Mouse (Mus musculus) C2C12 (cell line): ENCODE data around the gene Retreg3. TPM values are rescaled to one million over a fixed set of nuclear protein-coding genes. Genes with fewer than 3 reads are reported as not detected.

Experiments
- H3K27me3 ChIP-seq: one replicate; pipeline ENCODE4 v1.6.1; 2011; ENCODE audit not compliant: control insufficient read depth, insufficient read depth, insufficient read length
- H3K36me3 ChIP-seq: one replicate; pipeline ENCODE4 v1.6.1; 2011; ENCODE audit not compliant: control insufficient read depth, insufficient read depth
- H3K4me3 ChIP-seq: one replicate; pipeline ENCODE4 v1.5.1; 2011; ENCODE audit warnings: mild to moderate bottlenecking, control low read depth; ENCODE audit not compliant: poor library complexity, insufficient read depth, severe bottlenecking
- H3K79me2 ChIP-seq: one replicate; pipeline ENCODE4 v1.6.1; 2011; ENCODE audit not compliant: control insufficient read depth, insufficient read depth
- H3K79me3 ChIP-seq: one replicate; pipeline ENCODE4 v1.6.1; 2011; ENCODE audit warnings: low read depth, control low read depth
- H3ac ChIP-seq: one replicate; pipeline ENCODE3; 2011; ENCODE audit warnings: low read depth; ENCODE audit not compliant: control insufficient read depth, insufficient read length
- CEBPB ChIP-seq: IDR thresholded peaks from one replicate; pipeline ENCODE4 v1.6.1; 2011; ENCODE audit warnings: low read depth, mild to moderate bottlenecking, control low read depth, moderate library complexity
- CTCF ChIP-seq: IDR thresholded peaks from one replicate; pipeline ENCODE4 v1.5.1; 2011; ENCODE audit not compliant: control insufficient read depth, insufficient read depth, insufficient read length
- FOSL1 ChIP-seq: IDR thresholded peaks from one replicate; pipeline ENCODE4 v1.8.0; 2011; ENCODE audit warnings: mild to moderate bottlenecking, low read length; ENCODE audit not compliant: poor library complexity, insufficient read depth, severe bottlenecking
- MAX ChIP-seq: IDR thresholded peaks from one replicate; pipeline ENCODE4 v1.6.1; 2011; ENCODE audit warnings: mild to moderate bottlenecking, control low read depth
- MYOD1 ChIP-seq: IDR thresholded peaks from one replicate; pipeline ENCODE4 v1.6.1; 2011; ENCODE audit warnings: low read depth; ENCODE audit not compliant: control insufficient read depth, insufficient read length
- MYOG ChIP-seq: IDR thresholded peaks from one replicate; pipeline ENCODE4 v1.6.1; 2011; ENCODE audit not compliant: control insufficient read depth, insufficient read length; ENCODE audit errors: extremely low read depth
- USF1 ChIP-seq: IDR thresholded peaks from one replicate; pipeline ENCODE4 v1.6.1; 2011; ENCODE audit warnings: low read depth, mild to moderate bottlenecking, control low read depth, moderate library complexity
- polyA plus RNA-seq: library from polyadenylated mRNA; unstranded; fragments of >200 nt; fragmentation: generic; extraction: Trizol; gene quantifications from one replicate; pipeline ENCODE4 v1.2.1, GENCODE M21; 2012; ENCODE audit warnings: missing spikeins

Retreg3 gene
- polyA plus RNA-seq, 1 experiment = 25.7 TPM

- peak within 1 kb of the TSS; percentile 80 for H3K4me3 ChIP-seq
- peaks cover 31% of the 10 kb centered on the region for H3K79me2 ChIP-seq
- peaks cover 41% of the 10 kb centered on the region for H3K36me3 ChIP-seq
- no peak for TF ChIP-seq MYOG
- TF ChIP-seq MYOD1 = no peak
- no peak for TF ChIP-seq CTCF
- peak; percentile 98 for TF ChIP-seq USF1
- peaks cover 8% of the 10 kb centered on the region for H3K79me3 ChIP-seq
- H3K27me3 ChIP-seq = no peaks in the 10 kb centered on the region
- H3ac ChIP-seq = peak within 1 kb of the TSS; percentile 87
Observed at GRCm38 (mm10) chr11:101086756-101087681, 32.7 kb downstream of the Retreg3 start, which contains the start of gene Mlx. Mlx (plus strand) TSS chr11:101087277.

GRCm38 (mm10) chr11:101086323-101086674, 33.4 kb downstream of the Retreg3 start:
- Histone ChIP-seq H3K79me3 (peaks cover 8% of the 10 kb centered on the region), H3K36me3 (peaks cover 34% of the 10 kb centered on the region), H3K4me3 (no peak overlapping the region), H3ac (no peak overlapping the region), H3K79me2 (peaks cover 31% of the 10 kb centered on the region), H3K27me3 (no peaks in the 10 kb centered on the region)
- TF ChIP-seq MYOG = no peak
- no peak for TF ChIP-seq CEBPB
- no peak for TF ChIP-seq USF1
- no peak for TF ChIP-seq MYOD1
- no peak for TF ChIP-seq FOSL1
- TF ChIP-seq CTCF = no peak
- no peak for TF ChIP-seq MAX

GRCm38 (mm10) chr11:101085617-101086322, 33.9 kb downstream of the Retreg3 start:
- H3K79me2 ChIP-seq = peaks cover 31% of the 10 kb centered on the region
- peaks cover 28% of the 10 kb centered on the region for H3K36me3 ChIP-seq
- no peak overlapping the region for H3ac ChIP-seq
- peaks cover 8% of the 10 kb centered on the region for H3K79me3 ChIP-seq
- no peak overlapping the region for H3K4me3 ChIP-seq
- TF ChIP-seq MYOG (no peak), CTCF (no peak), CEBPB (no peak), USF1 (no peak), FOSL1 (no peak), MAX (no peak), MYOD1 (no peak)
- H3K27me3 ChIP-seq = no peaks in the 10 kb centered on the region

GRCm38 (mm10) chr11:101084811-101085210, 34.9 kb downstream of the Retreg3 start:
- Histone ChIP-seq H3K79me3 (peaks cover 8% of the 10 kb centered on the region), H3K27me3 (no peaks in the 10 kb centered on the region), H3K4me3 (no peak overlapping the region), H3K36me3 (peaks cover 19% of the 10 kb centered on the region), H3K79me2 (peaks cover 31% of the 10 kb centered on the region), H3ac (no peak overlapping the region)
- TF ChIP-seq MYOG = no peak
- no peak for TF ChIP-seq MAX
- TF ChIP-seq CTCF = no peak

- H3ac ChIP-seq = no peak overlapping the region
- H3K79me3 ChIP-seq = peaks cover 8% of the 10 kb centered on the region
- H3K36me3 ChIP-seq = peaks cover 13% of the 10 kb centered on the region
- H3K4me3 ChIP-seq = no peak overlapping the region
- no peak for TF ChIP-seq USF1
- TF ChIP-seq MYOG = no peak
- TF ChIP-seq CEBPB = no peak
- TF ChIP-seq CTCF = no peak
- no peak for TF ChIP-seq MAX
- no peak for TF ChIP-seq MYOD1
- TF ChIP-seq FOSL1 = no peak
- H3K27me3 ChIP-seq = no peaks in the 10 kb centered on the region
- H3K79me2 ChIP-seq = peaks cover 31% of the 10 kb centered on the region
Observed at GRCm38 (mm10) chr11:101084246-101084645, 35.4 kb downstream of the Retreg3 start.

- Histone ChIP-seq H3K27me3 (no peaks in the 10 kb centered on the region), H3K4me3 (peak overlapping the region; percentile 95), H3ac (peak overlapping the region; percentile 45), H3K36me3 (peaks cover 10% of the 10 kb centered on the region), H3K79me3 (peaks cover 8% of the 10 kb centered on the region), H3K79me2 (peaks cover 29% of the 10 kb centered on the region)
- TF ChIP-seq MYOG = no peak
- peak; percentile 28 for TF ChIP-seq MYOD1
Observed at GRCm38 (mm10) chr11:101083083-101083697, 36.5 kb downstream of the Retreg3 start.
